Mouse (Mus musculus) hematopoietic multipotent progenitor cell, adult 10-12 weeks (in vitro differentiated cells): ENCODE data around the gene Ppm1k. TPM values are rescaled to one million over a fixed set of nuclear protein-coding genes. Genes with fewer than 3 reads are reported as not detected.

Source experiments
- polyA plus RNA-seq: library from polyadenylated mRNA; stranded (reverse); fragments of >175 nt; gene quantifications from 2 replicates; pipeline ENCODE4 v1.2.3, GENCODE M21; 2012; ENCODE audit warnings: low replicate concordance

The Ppm1k gene
- polyA plus RNA-seq = 0.40 and 4.0 TPM in 2 replicates

DNA sequence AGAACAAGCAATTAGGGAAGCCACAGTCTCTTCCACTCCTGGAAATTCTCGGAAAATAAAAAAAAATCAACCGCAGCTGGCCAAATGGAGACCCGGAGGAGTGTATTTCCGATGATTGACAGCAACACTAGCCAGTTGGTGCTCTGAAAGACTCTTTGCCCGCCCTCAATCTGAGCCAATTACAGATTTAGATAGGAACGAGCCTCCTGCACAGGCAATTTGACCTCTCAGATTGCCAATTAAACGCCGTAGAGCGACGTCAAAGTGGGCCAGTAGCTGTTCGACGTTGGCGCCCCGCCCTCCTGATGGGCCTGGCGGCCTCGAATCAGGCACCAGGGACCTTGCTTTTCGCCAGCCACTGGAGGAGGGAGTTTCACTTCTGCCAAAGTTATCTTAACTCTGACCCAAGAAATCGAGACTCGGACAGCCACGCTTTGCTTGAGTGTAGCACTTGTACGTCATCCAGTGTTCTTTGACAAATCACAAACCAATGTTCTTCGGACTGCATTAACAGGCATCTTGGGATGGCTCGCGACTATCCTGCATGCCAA is at the start of gene Ppm1k:
Gene Ppm1k, minus strand, starts transcription at position 83 of the 551 bp plus-strand sequence.

DNA sequence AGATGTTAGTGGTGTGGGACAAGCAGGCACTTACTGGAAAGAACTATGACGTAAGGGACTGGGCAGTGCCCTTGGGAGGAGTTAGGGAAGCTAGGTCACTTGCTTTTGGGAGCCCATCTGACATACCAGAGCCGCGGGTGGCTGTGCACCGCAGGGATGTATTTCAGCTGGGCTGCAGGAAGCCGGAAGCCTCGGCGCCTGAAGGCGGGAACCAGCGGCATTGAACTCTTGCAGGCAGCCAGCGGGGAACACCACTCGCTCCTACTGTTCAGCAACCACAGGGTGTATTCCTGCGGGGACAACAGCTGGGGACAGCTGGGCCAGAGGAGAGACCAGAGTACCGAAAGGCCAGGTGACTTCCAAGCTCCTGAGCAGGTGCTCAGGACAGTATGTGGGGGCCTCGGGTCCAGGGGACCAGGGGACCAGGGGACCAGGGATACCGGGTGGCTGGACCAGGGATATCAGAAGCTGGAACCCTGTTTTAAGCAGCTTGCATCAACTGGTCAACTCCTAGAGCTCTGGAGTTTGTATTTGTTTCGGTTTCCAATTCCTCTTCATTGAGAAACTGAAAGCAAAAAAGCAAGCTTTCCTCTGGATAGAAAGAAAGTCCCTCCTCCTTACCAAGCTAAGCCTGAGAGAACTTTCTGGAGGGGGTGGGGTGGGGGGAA is 45.7 kb upstream of the Ppm1k start, which contains the start of gene Herc6:
Gene Herc6, plus strand, starts transcription at position 120 of the 668 bp plus-strand sequence.

Other genes starting within 250 kb of the Ppm1k start
- not detected in 2 replicates for gene Vmn1r16, start 206.0 kb downstream of the Ppm1k start, polyA plus RNA-seq
- gene Vmn1r17, start 171.7 kb downstream of the Ppm1k start, polyA plus RNA-seq = not detected in 2 replicates
- not detected in 2 replicates for gene Vmn1r18, start 139.7 kb downstream of the Ppm1k start, polyA plus RNA-seq
- gene Vmn1r19, start 131.7 kb downstream of the Ppm1k start, polyA plus RNA-seq = not detected in 2 replicates
- gene Vmn1r20, start 106.5 kb downstream of the Ppm1k start, polyA plus RNA-seq = not detected in 2 replicates
- 13.6 and 26.0 TPM in 2 replicates for gene Herc6, start 45.5 kb upstream of the Ppm1k start, polyA plus RNA-seq
- gene Pyurf, start 156.6 kb upstream of the Ppm1k start, polyA plus RNA-seq = 5.9 and 11.0 TPM in 2 replicates
- 9.0 and 16.3 TPM in 2 replicates for gene Lancl2, start 167.1 kb upstream of the Ppm1k start, polyA plus RNA-seq